Mouse (Mus musculus): ENCODE results near the gene Zfp428. TPM values are rescaled to one million over a fixed set of nuclear protein-coding genes. Genes with fewer than 3 reads are reported as not detected.

Zfp428 gene
- total RNA-seq, 1 experiment: 114 TPM

- DNase-seq (ENCODE audit: low read depth, low spot score): no peak
Measured at GRCm38 (mm10) chr7:24469126-24469525, 37.7 kb upstream of the Zfp428 start.

GRCm38 (mm10) chr7:24470356-24470755 is 36.5 kb upstream of the Zfp428 start:
- no peak for TF ChIP-seq CHD2 (IDR thresholded peaks at IDR 0.05; ENCODE audit: low read depth, low read length)
- no peak for TF ChIP-seq MAFK (IDR thresholded peaks at IDR 0.05; ENCODE audit: insufficient read depth, low read depth, low read length)
- TF ChIP-seq ZC3H11A (IDR thresholded peaks at IDR 0.05; ENCODE audit: borderline replicate concordance, low read depth, low read length): no peak
- no peak for TF ChIP-seq HCFC1 (IDR thresholded peaks at IDR 0.05; ENCODE audit: borderline replicate concordance, insufficient read depth, low read length)
- TF ChIP-seq ZNF384 (IDR thresholded peaks at IDR 0.05; ENCODE audit: low read depth, low read length): no peak
- H3K9me3 ChIP-seq (ENCODE audit: control insufficient read depth, insufficient read depth, low read depth, low read length): no peaks in the 10 kb centered on the region
- DNase-seq (ENCODE audit: low read depth, low spot score): no peak
- no peak overlapping the region for H3K9ac ChIP-seq (ENCODE audit: insufficient read depth, low read depth, low read length, poor library complexity, severe bottlenecking)
- peaks cover 0 to 2% of the 10 kb centered on the region in 2 experiments; a peak in 1 of 4 replicates for H3K4me1 ChIP-seq (ENCODE audit: control insufficient read depth in 2 of 2, insufficient read depth in 2 of 2, low read length in 2 of 2, poor library complexity in 1 of 2)
- H3K27ac ChIP-seq (ENCODE audit: insufficient read depth, low read depth, low read length, poor library complexity, severe bottlenecking): no peak overlapping the region
- in situ Hi-C loops (cut with MboI; ENCODE audit: low sequenced_read_pairs in 2 of 2, unreplicated experiment in 2 of 2): no loop called here
- no peak overlapping the region for H3K4me3 ChIP-seq (ENCODE audit: insufficient read depth in 1 of 2, low read depth in 1 of 2, low read length in 2 of 2, poor library complexity in 1 of 2, severe bottlenecking in 1 of 2)
- peaks cover 24% of the 10 kb centered on the region; the same call in 1 of the 2 replicates for H3K36me3 ChIP-seq (ENCODE audit: control insufficient read depth, insufficient read depth, low read length, poor library complexity, severe bottlenecking)

More at GRCm38 (mm10) chr7:24469126-24469525, 37.7 kb upstream of the Zfp428 start:
- in situ Hi-C loops (cut with MboI; ENCODE audit: low sequenced_read_pairs in 2 of 2, unreplicated experiment in 2 of 2): no loop called here
- Histone ChIP-seq H3K9ac (ENCODE audit: insufficient read depth, low read depth, low read length, poor library complexity, severe bottlenecking) (no peak overlapping the region), H3K9me3 (ENCODE audit: control insufficient read depth, insufficient read depth, low read depth, low read length) (no peaks in the 10 kb centered on the region), H3K36me3 (ENCODE audit: control insufficient read depth, insufficient read depth, low read length, poor library complexity, severe bottlenecking) (peaks cover 23% of the 10 kb centered on the region; the same call in 1 of the 2 replicates), H3K4me1 (ENCODE audit: control insufficient read depth in 2 of 2, insufficient read depth in 2 of 2, low read length in 2 of 2, poor library complexity in 1 of 2) (peaks cover 2 to 7% of the 10 kb centered on the region in 2 experiments; a peak in 2 of 4 replicates), H3K4me3 (ENCODE audit: insufficient read depth in 1 of 2, low read depth in 1 of 2, low read length in 2 of 2, poor library complexity in 1 of 2, severe bottlenecking in 1 of 2) (no peak overlapping the region), H3K27ac (ENCODE audit: insufficient read depth, low read depth, low read length, poor library complexity, severe bottlenecking) (no peak overlapping the region)
- TF ChIP-seq MAFK (IDR thresholded peaks at IDR 0.05; ENCODE audit: insufficient read depth, low read depth, low read length) (no peak), CHD2 (IDR thresholded peaks at IDR 0.05; ENCODE audit: low read depth, low read length) (no peak), ZNF384 (IDR thresholded peaks at IDR 0.05; ENCODE audit: low read depth, low read length) (no peak), ZC3H11A (IDR thresholded peaks at IDR 0.05; ENCODE audit: borderline replicate concordance, low read depth, low read length) (no peak), HCFC1 (IDR thresholded peaks at IDR 0.05; ENCODE audit: borderline replicate concordance, insufficient read depth, low read length) (no peak)

GRCm38 (mm10) chr7:24472442-24472841 is 34.4 kb upstream of the Zfp428 start:
- DNase-seq (ENCODE audit: low read depth, low spot score): no peak
- in situ Hi-C loops (cut with MboI; ENCODE audit: low sequenced_read_pairs in 2 of 2, unreplicated experiment in 2 of 2): no loop called here
- H3K36me3 ChIP-seq (ENCODE audit: control insufficient read depth, insufficient read depth, low read length, poor library complexity, severe bottlenecking): peaks cover 15% of the 10 kb centered on the region
- H3K9ac ChIP-seq (ENCODE audit: insufficient read depth, low read depth, low read length, poor library complexity, severe bottlenecking): no peak overlapping the region
- H3K4me3 ChIP-seq (ENCODE audit: insufficient read depth in 1 of 2, low read depth in 1 of 2, low read length in 2 of 2, poor library complexity in 1 of 2, severe bottlenecking in 1 of 2): no peak overlapping the region
- TF ChIP-seq CHD2 (IDR thresholded peaks at IDR 0.05; ENCODE audit: low read depth, low read length) (no peak), ZC3H11A (IDR thresholded peaks at IDR 0.05; ENCODE audit: borderline replicate concordance, low read depth, low read length) (no peak), ZNF384 (IDR thresholded peaks at IDR 0.05; ENCODE audit: low read depth, low read length) (no peak), HCFC1 (IDR thresholded peaks at IDR 0.05; ENCODE audit: borderline replicate concordance, insufficient read depth, low read length) (no peak), MAFK (IDR thresholded peaks at IDR 0.05; ENCODE audit: insufficient read depth, low read depth, low read length) (no peak)
- H3K9me3 ChIP-seq (ENCODE audit: control insufficient read depth, insufficient read depth, low read depth, low read length): no peaks in the 10 kb centered on the region
- H3K27ac ChIP-seq (ENCODE audit: insufficient read depth, low read depth, low read length, poor library complexity, severe bottlenecking): no peak overlapping the region
- peaks cover 0 to 4% of the 10 kb centered on the region in 2 experiments; a peak in 1 of 4 replicates for H3K4me1 ChIP-seq (ENCODE audit: control insufficient read depth in 2 of 2, insufficient read depth in 2 of 2, low read length in 2 of 2, poor library complexity in 1 of 2)

GRCm38 (mm10) chr7:24472937-24473336 is 33.9 kb upstream of the Zfp428 start:
- no peak for DNase-seq (ENCODE audit: low read depth, low spot score)
- in situ Hi-C loops (cut with MboI; ENCODE audit: low sequenced_read_pairs in 2 of 2, unreplicated experiment in 2 of 2): no loop called here
- no peaks in the 10 kb centered on the region for H3K9me3 ChIP-seq (ENCODE audit: control insufficient read depth, insufficient read depth, low read depth, low read length)
- peaks cover 0 to 4% of the 10 kb centered on the region in 2 experiments; a peak in 1 of 4 replicates for H3K4me1 ChIP-seq (ENCODE audit: control insufficient read depth in 2 of 2, insufficient read depth in 2 of 2, low read length in 2 of 2, poor library complexity in 1 of 2)
- TF ChIP-seq HCFC1 (IDR thresholded peaks at IDR 0.05; ENCODE audit: borderline replicate concordance, insufficient read depth, low read length) (no peak), MAFK (IDR thresholded peaks at IDR 0.05; ENCODE audit: insufficient read depth, low read depth, low read length) (no peak), ZC3H11A (IDR thresholded peaks at IDR 0.05; ENCODE audit: borderline replicate concordance, low read depth, low read length) (no peak), CHD2 (IDR thresholded peaks at IDR 0.05; ENCODE audit: low read depth, low read length) (no peak), ZNF384 (IDR thresholded peaks at IDR 0.05; ENCODE audit: low read depth, low read length) (no peak)
- peaks cover 15% of the 10 kb centered on the region for H3K36me3 ChIP-seq (ENCODE audit: control insufficient read depth, insufficient read depth, low read length, poor library complexity, severe bottlenecking)
- H3K4me3 ChIP-seq (ENCODE audit: insufficient read depth in 1 of 2, low read depth in 1 of 2, low read length in 2 of 2, poor library complexity in 1 of 2, severe bottlenecking in 1 of 2): no peak overlapping the region
- H3K27ac ChIP-seq (ENCODE audit: insufficient read depth, low read depth, low read length, poor library complexity, severe bottlenecking): no peak overlapping the region
- no peak overlapping the region for H3K9ac ChIP-seq (ENCODE audit: insufficient read depth, low read depth, low read length, poor library complexity, severe bottlenecking)

Measured in ES-E14 (cell line).